Mouse (Mus musculus) testis, adult 2 months (tissue): ENCODE measurements around the gene Dennd6b. TPM values are rescaled to one million over a fixed set of nuclear protein-coding genes. Genes with fewer than 3 reads are reported as not detected.

Source experiments
- H3K27ac ChIP-seq: fragments of 200-500 bp; 2 replicates; pipeline ENCODE4 v1.5.1; 2012; ENCODE audit warnings: low read depth, low read length; ENCODE audit not compliant: control insufficient read depth, insufficient read depth
- H3K27me3 ChIP-seq: fragments of 200-500 bp; 2 replicates; pipeline ENCODE4 v1.6.1; 2012; ENCODE audit warnings: mild to moderate bottlenecking, low read length, moderate library complexity; ENCODE audit not compliant: control insufficient read depth, insufficient read depth
- H3K36me3 ChIP-seq: fragments of 200-500 bp; 2 replicates; pipeline ENCODE4 v1.6.1; 2012; ENCODE audit warnings: mild to moderate bottlenecking, low read length; ENCODE audit not compliant: control insufficient read depth, insufficient read depth
- H3K4me1 ChIP-seq: fragments of 200-500 bp; 2 replicates; pipeline ENCODE4 v1.6.1; 2012; ENCODE audit warnings: low read length; ENCODE audit not compliant: control insufficient read depth, insufficient read depth
- H3K4me3 ChIP-seq: fragments of 200-500 bp; 2 replicates; pipeline ENCODE4 v1.5.1; 2012; ENCODE audit warnings: low read depth, mild to moderate bottlenecking, low read length, moderate library complexity, mixed read lengths; ENCODE audit not compliant: control insufficient read depth
- CTCF ChIP-seq: fragments of 200-500 bp; IDR thresholded peaks from 2 replicates; pipeline ENCODE4 v1.5.1; 2012; ENCODE audit warnings: low read depth, mild to moderate bottlenecking, inconsistent platforms, low read length, moderate library complexity; ENCODE audit not compliant: control insufficient read depth, insufficient read depth, insufficient replicate concordance
- POLR2A ChIP-seq: fragments of 200-500 bp; IDR thresholded peaks from 2 replicates; pipeline ENCODE4 v1.6.1; 2012; ENCODE audit warnings: low read depth, mild to moderate bottlenecking, inconsistent platforms, low read length, moderate library complexity; ENCODE audit not compliant: control insufficient read depth
- polyA plus RNA-seq: library from polyadenylated mRNA; depleted of rRNA; stranded (reverse); fragments of >200 nt; gene quantifications from 2 replicates; pipeline ENCODE4 v1.2.3, GENCODE M21; 2012

Gene Dennd6b
- polyA plus RNA-seq, 1 experiment: 55.5 TPM

DNA sequence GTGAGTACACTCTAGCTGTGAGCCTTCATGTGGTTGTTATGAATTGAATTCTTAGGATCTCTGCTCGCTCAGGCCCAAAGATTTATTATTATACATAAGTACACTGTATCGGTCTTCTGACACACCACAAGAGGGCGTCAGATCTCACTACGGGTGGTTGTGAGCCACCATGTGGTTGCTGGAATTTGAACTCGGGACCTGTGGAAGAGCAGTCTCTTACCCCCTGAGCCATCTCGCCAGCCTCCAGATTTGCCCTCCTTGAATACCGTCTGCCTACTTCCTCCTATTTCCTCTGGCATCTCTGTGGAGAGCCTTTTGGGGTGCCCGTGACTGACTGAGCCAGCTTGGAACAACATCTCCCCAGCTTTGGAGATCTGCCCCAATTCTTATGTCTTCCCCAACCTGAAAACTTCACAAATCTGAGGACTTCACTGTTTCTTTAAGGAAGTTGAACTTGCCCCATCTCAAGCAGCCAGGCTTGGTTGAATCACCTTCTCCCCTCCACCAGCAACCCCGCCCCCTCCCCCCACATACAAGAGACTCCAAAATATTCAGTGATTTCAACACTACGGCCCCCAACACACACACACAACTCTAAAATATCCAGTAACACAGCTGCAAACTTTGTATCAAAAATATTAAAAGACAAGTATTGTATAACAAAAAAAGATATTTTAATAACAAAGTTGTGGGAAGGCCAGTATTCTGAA is 14.6 kb downstream of the Dennd6b start:
- peak overlapping the region; percentile 39; the same call in 1 of the 2 replicates for H3K27ac ChIP-seq
- H3K4me3 ChIP-seq: peak overlapping the region; percentile 82
- H3K4me1 ChIP-seq: peaks cover 37% of the 10 kb centered on the region
- no peaks in the 10 kb centered on the region for H3K27me3 ChIP-seq
- no peaks in the 10 kb centered on the region for H3K36me3 ChIP-seq
- TF ChIP-seq CTCF: no peak
- TF ChIP-seq POLR2A: no peak

GRCm38 (mm10) chr15:89180571-89181229 is 15.6 kb downstream of the Dennd6b start, which contains the start of gene Plxnb2:
Gene Plxnb2, minus strand, starts transcription at chr15:89180788.
- TF ChIP-seq POLR2A: peak; percentile 76
- TF ChIP-seq CTCF: no peak
- Histone ChIP-seq H3K27ac (peak within 1 kb of the TSS; percentile 95), H3K36me3 (no peaks in the 10 kb centered on the region), H3K4me1 (peaks cover 37% of the 10 kb centered on the region), H3K27me3 (no peaks in the 10 kb centered on the region), H3K4me3 (peak within 1 kb of the TSS; percentile 99)

- no peak for TF ChIP-seq CTCF
- TF ChIP-seq POLR2A: no peak
- peaks cover 38% of the 10 kb centered on the region for H3K4me1 ChIP-seq
- no peaks in the 10 kb centered on the region for H3K36me3 ChIP-seq
- H3K27ac ChIP-seq: peak overlapping the region; percentile 95
- peak overlapping the region; percentile 99 for H3K4me3 ChIP-seq
- H3K27me3 ChIP-seq: no peaks in the 10 kb centered on the region
Observed at GRCm38 (mm10) chr15:89180081-89180541, 16.2 kb downstream of the Dennd6b start.

- peaks cover 40% of the 10 kb centered on the region for H3K4me1 ChIP-seq
Observed at GRCm38 (mm10) chr15:89179630-89179964, 16.7 kb downstream of the Dennd6b start.

DNA sequence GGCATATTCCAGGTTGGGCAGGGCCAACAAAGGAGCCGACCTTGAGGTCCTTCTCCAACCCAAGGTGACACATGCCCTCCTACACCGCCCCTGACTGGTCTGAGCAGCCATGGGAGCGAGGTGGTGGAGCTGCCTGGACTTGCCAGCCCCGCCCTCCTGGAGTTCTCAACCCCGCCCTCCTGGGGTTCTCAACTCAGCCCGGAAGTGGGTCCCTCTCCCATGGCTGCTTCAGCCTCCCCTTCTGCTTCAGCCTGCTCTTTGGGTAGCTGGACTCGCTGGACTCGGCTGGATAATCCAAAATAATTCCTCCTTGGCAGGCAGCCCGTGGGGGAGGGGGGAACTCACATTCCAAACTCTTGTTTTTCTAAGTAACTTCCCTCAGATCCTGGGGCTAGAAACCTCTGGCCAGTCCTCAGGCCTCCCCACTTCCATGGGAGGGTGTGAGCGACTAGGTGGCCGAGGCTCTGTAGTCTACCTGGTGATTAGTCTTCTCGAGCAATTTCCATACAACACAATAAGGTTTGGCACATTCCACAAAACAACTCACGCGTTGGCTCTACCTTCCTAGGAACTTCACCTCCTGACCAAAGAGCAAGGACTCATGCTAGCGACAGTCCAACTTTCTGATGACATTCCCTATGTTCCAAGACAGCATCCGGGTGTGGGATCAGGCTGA is 17.2 kb downstream of the Dennd6b start:
- H3K27me3 ChIP-seq: no peaks in the 10 kb centered on the region
- no peaks in the 10 kb centered on the region for H3K36me3 ChIP-seq
- no peak; the same call in 1 of the 2 replicates for TF ChIP-seq POLR2A
- TF ChIP-seq CTCF: no peak
- H3K4me3 ChIP-seq: peak overlapping the region; percentile 99
- H3K27ac ChIP-seq: peak overlapping the region; percentile 95
- H3K4me1 ChIP-seq: peaks cover 43% of the 10 kb centered on the region

More at GRCm38 (mm10) chr15:89179630-89179964, 16.7 kb downstream of the Dennd6b start:
- H3K27ac ChIP-seq: peak overlapping the region; percentile 95
- no peaks in the 10 kb centered on the region for H3K27me3 ChIP-seq
- no peaks in the 10 kb centered on the region for H3K36me3 ChIP-seq
- TF ChIP-seq CTCF (no peak), POLR2A (no peak)
- peak overlapping the region; percentile 99 for H3K4me3 ChIP-seq

DNA sequence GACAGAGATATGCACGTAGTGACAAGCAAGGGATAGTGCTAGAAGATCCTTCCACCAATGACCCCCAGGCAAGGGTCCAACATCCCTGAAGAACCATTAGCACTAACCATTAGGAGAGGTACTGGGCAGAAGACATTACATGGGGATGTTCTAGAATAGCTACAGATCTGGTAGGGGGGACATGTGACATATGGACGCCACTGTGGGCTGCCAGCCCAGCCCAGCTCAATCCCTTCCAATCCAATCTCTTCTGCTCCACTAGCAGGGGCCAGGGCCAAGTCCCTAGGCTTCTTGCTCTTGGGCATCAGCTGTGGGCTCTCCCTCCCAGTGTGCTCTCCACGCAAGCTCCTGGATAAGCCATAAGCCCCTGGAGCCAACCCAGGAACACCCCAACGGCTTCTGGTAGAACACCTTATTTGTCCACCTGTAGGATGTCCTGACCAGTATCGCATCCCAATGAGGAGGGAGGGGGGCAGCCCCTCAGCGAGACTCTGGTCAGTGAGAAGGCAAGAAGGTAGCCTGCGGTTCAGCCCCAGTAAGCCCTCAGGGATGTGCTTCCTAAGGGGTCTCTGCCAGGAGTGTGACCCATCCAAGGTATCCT is 17.9 kb downstream of the Dennd6b start:
- peak overlapping the region; percentile 99 for H3K4me3 ChIP-seq
- peaks cover 50% of the 10 kb centered on the region for H3K4me1 ChIP-seq
- H3K27ac ChIP-seq: peak overlapping the region; percentile 32

More for the DNA sequence above, 17.9 kb downstream of the Dennd6b start:
- TF ChIP-seq POLR2A (no peak), CTCF (no peak)
- Histone ChIP-seq H3K27me3 (no peaks in the 10 kb centered on the region; the same call in 1 of the 2 replicates), H3K36me3 (no peaks in the 10 kb centered on the region)
